Mouse (Mus musculus) C2C12 (cell line): Measurements from ENCODE around the gene Abl2. TPM values are rescaled to one million over a fixed set of nuclear protein-coding genes. Genes with fewer than 3 reads are reported as not detected.

Experiments
- H3K27me3 ChIP-seq: one replicate; pipeline ENCODE4 v1.6.1; 2011; ENCODE audit not compliant: control insufficient read depth, insufficient read depth, insufficient read length
- H3K36me3 ChIP-seq: one replicate; pipeline ENCODE4 v1.6.1; 2011; ENCODE audit not compliant: control insufficient read depth, insufficient read depth
- H3K4me3 ChIP-seq: one replicate; pipeline ENCODE4 v1.5.1; 2011; ENCODE audit warnings: mild to moderate bottlenecking, control low read depth; ENCODE audit not compliant: poor library complexity, insufficient read depth, severe bottlenecking
- H3K79me2 ChIP-seq: one replicate; pipeline ENCODE4 v1.6.1; 2011; ENCODE audit not compliant: control insufficient read depth, insufficient read depth
- H3K79me3 ChIP-seq: one replicate; pipeline ENCODE4 v1.6.1; 2011; ENCODE audit warnings: low read depth, control low read depth
- H3ac ChIP-seq: one replicate; pipeline ENCODE3; 2011; ENCODE audit warnings: low read depth; ENCODE audit not compliant: control insufficient read depth, insufficient read length
- CEBPB ChIP-seq: IDR thresholded peaks from one replicate; pipeline ENCODE4 v1.6.1; 2011; ENCODE audit warnings: low read depth, mild to moderate bottlenecking, control low read depth, moderate library complexity
- CTCF ChIP-seq: IDR thresholded peaks from one replicate; pipeline ENCODE4 v1.5.1; 2011; ENCODE audit not compliant: control insufficient read depth, insufficient read depth, insufficient read length
- FOSL1 ChIP-seq: IDR thresholded peaks from one replicate; pipeline ENCODE4 v1.8.0; 2011; ENCODE audit warnings: mild to moderate bottlenecking, low read length; ENCODE audit not compliant: poor library complexity, insufficient read depth, severe bottlenecking
- MAX ChIP-seq: IDR thresholded peaks from one replicate; pipeline ENCODE4 v1.6.1; 2011; ENCODE audit warnings: mild to moderate bottlenecking, control low read depth
- MYOD1 ChIP-seq: IDR thresholded peaks from one replicate; pipeline ENCODE4 v1.6.1; 2011; ENCODE audit warnings: low read depth; ENCODE audit not compliant: control insufficient read depth, insufficient read length
- MYOG ChIP-seq: IDR thresholded peaks from one replicate; pipeline ENCODE4 v1.6.1; 2011; ENCODE audit not compliant: control insufficient read depth, insufficient read length; ENCODE audit errors: extremely low read depth
- USF1 ChIP-seq: IDR thresholded peaks from one replicate; pipeline ENCODE4 v1.6.1; 2011; ENCODE audit warnings: low read depth, mild to moderate bottlenecking, control low read depth, moderate library complexity
- polyA plus RNA-seq: library from polyadenylated mRNA; unstranded; fragments of >200 nt; fragmentation: generic; extraction: Trizol; gene quantifications from one replicate; pipeline ENCODE4 v1.2.1, GENCODE M21; 2012; ENCODE audit warnings: missing spikeins

Gene Abl2
- polyA plus RNA-seq, 1 experiment, result 17.1 TPM

DNA sequence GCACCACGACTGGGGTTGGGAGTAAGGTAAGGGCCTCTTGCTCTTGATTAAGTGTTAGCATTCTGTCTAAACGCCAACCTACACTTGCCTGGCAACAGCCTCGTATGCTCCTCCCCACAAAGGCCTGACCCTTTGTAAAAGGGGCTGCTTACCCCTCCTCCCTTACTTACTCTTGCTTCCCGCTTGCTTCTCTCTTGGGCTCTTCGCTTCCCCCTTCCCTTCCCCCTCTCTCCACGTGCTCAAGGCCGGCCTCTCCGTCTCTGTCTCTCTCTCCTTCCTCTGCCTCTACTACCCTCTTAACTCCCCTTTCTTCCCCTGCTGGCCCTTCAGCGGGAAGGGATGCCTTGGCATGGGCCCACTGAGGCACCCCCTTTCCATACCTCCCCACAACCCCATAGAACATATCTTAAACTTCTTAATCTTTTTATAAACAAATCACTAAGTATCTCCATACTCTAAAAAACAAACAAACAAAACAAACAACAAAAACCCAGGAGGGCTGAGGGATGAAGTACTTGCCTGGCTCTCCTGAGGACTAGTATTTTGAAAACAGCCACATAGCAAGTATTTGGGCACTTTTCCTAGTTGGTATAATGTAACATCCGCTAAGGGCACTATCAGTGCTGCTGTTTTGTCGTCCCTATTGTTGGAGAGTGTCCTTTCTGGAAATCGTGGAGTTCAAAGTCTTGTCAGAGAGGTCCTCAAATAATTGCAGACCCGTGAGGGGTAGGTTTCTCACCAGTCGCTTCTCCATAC lies 114.3 kb downstream of the Abl2 start:
- Histone ChIP-seq H3ac (peak overlapping the region; percentile 86), H3K79me3 (peaks cover 2% of the 10 kb centered on the region), H3K4me3 (peak overlapping the region; percentile 64), H3K79me2 (no peaks in the 10 kb centered on the region), H3K27me3 (no peaks in the 10 kb centered on the region), H3K36me3 (peaks cover 3% of the 10 kb centered on the region)
- TF ChIP-seq USF1 (no peak), FOSL1 (no peak), MAX (no peak), MYOD1 (no peak), MYOG (no peak), CEBPB (no peak), CTCF (no peak)

DNA sequence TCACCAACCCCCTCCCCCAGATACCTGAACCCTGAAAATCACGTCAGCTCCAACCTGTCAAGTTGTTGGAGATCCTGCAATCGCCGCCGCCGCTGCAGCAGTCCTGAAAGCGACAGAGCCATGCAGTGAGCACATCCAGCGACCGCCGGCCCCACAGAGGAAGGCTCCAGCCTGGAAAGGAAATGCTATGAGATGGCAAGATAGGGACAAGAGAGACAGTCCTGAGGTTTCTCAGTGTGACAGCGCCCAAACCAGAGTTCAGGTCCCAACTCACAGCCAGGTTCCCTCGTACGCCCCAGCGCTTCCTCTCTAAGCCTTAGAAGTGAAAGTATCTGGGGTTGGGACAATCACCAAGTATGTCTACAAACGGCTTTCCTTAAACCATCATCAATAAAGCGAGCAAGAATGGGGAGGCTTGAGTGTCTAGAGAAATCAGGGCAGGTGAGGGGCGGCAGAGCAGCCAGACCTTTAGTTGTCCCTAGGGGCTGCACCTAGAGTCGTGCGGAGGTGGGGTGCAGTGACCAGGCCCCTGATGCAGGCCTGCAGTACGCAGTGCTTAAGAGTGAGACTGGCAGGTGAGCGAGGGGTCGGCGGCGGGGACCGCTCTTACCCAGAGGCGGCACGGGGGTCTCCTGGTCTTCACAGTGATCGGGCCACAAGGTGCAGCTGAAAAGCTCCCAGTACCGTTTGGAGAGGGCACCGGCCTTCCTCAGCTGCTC lies 115.0 kb downstream of the Abl2 start:
- Histone ChIP-seq H3K79me3 (peaks cover 2% of the 10 kb centered on the region), H3ac (peak overlapping the region; percentile 86), H3K27me3 (no peaks in the 10 kb centered on the region), H3K36me3 (peaks cover 3% of the 10 kb centered on the region), H3K4me3 (peak overlapping the region; percentile 64), H3K79me2 (no peaks in the 10 kb centered on the region)
- TF ChIP-seq CTCF, result no peak
- no peak for TF ChIP-seq MYOG
- no peak for TF ChIP-seq MAX
- TF ChIP-seq MYOD1, result no peak
- no peak for TF ChIP-seq CEBPB
- no peak for TF ChIP-seq USF1
- no peak for TF ChIP-seq FOSL1

DNA sequence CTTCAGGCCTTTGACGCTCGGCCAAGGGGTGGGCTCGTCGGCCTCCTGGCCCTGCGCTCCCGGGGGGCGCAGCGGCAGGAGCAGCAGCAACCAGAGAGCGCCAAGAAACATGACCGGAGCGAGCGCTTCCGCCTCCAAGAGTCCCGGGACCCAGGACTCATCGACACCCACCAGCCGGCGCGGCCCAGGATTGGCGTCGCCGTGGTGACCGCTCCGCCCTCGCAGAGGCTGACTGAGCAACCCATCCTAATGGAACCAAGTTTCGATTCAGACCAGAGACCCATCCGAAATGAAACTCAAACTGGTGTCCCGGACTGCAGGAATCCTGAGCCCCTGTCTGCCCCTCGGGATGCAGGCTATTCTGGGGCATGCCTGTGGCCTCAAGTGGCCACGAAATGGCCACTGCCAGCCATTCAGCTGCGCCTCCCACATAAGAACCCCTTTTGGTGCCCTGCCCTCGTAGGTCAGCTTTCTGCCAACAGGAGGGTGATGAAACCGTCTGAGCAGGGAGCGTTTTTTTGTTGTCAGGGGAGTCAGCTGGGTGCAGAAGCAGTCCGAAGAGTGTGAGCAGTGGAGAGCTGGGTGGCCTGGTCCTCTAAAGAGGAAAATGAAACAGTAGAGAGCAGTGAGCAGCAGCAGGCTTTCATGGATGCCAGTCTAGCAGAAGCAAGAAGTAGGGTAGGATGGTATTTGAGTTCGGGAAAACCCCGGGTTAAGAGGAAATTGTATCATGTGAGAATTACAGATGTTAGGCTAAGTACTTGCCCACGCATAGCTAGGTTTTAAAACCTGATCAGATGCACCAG lies 115.8 kb downstream of the Abl2 start, which contains the start of gene Tor3a:
Gene Tor3a, minus strand, starts transcription at position 162 of the 806 bp plus-strand sequence.
- Histone ChIP-seq H3K27me3 (no peaks in the 10 kb centered on the region), H3K36me3 (peaks cover 3% of the 10 kb centered on the region), H3K79me2 (no peaks in the 10 kb centered on the region), H3K4me3 (peak within 1 kb of the TSS; percentile 64), H3K79me3 (peaks cover 2% of the 10 kb centered on the region), H3ac (peak within 1 kb of the TSS; percentile 86)
- TF ChIP-seq MYOD1, result no peak

- Histone ChIP-seq H3K79me2 (no peaks in the 10 kb centered on the region), H3K4me3 (no peak overlapping the region), H3K36me3 (peaks cover 3% of the 10 kb centered on the region), H3ac (no peak overlapping the region), H3K27me3 (no peaks in the 10 kb centered on the region), H3K79me3 (peaks cover 2% of the 10 kb centered on the region)
- TF ChIP-seq MAX (peak; percentile 42), MYOG (no peak)
Observed at GRCm38 (mm10) chr1:156676171-156676570, 117.6 kb downstream of the Abl2 start.

DNA sequence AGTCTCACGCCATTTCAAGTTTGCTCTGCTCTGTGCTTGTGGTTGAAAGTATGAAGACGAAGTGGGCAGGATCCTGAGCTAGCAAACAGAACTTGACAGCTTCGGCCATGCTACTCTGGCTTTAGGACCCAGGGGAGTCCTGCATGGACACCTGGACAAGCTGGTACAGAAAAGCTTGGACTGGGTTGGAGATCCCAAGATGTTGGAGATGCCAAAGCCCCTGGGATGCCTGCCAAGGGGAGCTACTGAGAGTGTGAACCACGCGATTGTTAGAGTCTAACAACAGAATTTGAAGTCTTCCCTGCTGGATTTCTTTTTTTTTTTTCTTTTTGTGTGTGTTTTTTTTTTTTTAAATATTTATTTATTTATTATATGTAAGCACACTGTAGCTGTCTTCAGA lies 118.0 kb downstream of the Abl2 start:
- H3ac ChIP-seq, result no peak overlapping the region
- H3K4me3 ChIP-seq, result no peak overlapping the region
- H3K79me3 ChIP-seq, result peaks cover 2% of the 10 kb centered on the region
- peaks cover 3% of the 10 kb centered on the region for H3K36me3 ChIP-seq
- no peaks in the 10 kb centered on the region for H3K27me3 ChIP-seq
- H3K79me2 ChIP-seq, result no peaks in the 10 kb centered on the region
- TF ChIP-seq FOSL1 (no peak), CTCF (no peak), CEBPB (no peak), MYOG (no peak), USF1 (no peak), MYOD1 (no peak), MAX (no peak)
